Mouse (Mus musculus): ENCODE measurements around the gene Pyroxd2.
"Not testable (repeated sequence)": the region's sequence is repeated elsewhere in the genome, so short reads cannot be mapped to it uniquely, and the experiment has no call there.

Pyroxd2 gene

DNA sequence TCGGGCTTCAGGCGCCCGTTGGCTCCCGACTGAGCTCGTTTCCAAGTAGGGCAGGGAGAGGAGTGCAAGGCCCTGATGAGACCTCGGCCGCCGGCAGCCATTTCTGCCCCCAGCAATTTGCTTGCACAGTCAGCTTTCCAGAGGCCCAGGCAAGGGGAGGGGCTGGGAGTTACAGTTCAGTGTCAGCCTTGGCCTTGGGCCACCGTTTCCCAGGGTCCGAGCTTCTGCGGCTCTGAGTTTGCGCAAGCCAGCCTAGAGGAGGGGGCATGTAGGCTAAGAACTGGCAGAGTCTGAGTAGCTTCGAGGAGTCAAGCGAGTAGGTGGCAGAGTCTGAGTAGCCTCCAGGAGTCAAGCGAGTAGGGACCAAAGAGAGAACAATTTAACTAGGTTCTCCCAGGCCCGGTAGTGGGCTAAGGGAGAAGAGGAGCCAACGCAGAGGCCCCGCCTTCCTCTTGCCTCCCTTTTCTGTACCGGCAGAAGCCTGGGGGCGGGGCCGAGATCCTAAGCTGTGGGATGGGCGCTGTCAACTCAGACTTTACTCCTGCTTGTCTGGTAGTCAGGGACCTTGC, at the start of gene Pyroxd2:
TSS of gene Pyroxd2 (minus strand) at position 413 of the 569 bp plus-strand sequence.
- peak; percentile 71 for DNase-seq

DNA sequence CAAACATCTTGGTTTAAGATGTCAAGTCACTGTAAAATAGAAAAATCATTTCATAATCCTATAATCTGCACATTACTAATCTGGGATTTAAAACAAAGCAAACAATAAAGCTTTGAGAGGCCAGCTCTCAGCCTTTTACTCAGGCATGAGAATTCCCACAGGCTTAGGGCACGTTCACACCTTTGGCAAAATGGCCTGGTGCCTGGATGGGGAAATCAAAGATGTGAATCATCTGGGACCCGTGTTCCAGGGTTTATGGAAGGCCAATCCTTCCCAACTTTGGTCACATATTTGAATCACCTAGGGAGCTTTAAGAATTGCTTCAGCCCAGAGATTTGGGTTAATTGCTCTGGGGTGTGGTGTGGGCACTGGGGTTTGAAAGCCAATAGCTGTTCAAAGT, 45.3 kb upstream of the Pyroxd2 start:
- no peak for DNase-seq

DNA sequence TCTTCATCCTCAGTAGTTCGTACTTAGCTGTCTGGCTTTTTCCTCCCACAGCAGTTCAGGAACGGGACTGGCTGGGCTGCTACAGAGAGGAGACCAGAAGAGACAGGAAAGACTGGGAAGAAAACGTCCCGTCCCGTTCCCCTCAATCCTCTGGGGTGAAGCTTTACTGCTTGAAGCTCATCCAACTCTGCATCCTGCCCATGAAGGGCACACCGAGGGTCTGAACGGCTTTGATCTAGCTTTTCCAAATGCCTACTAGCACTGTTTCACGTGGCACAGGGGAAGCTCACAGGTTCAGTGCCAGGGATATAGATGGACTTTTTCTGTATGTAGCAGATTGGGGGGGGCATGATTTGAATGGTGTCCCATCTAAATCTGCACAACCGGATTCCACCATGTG, 43.2 kb upstream of the Pyroxd2 start:
- DNase-seq: no peak

- peak; percentile 99 for DNase-seq
Measured at GRCm38 (mm10) chr19:42794914-42795613, 42.5 kb upstream of the Pyroxd2 start.

GRCm38 (mm10) chr19:42788311-42788710, 35.7 kb upstream of the Pyroxd2 start:
- DNase-seq: no peak

- no peak for DNase-seq
Measured at GRCm38 (mm10) chr19:42785562-42786220, 33.1 kb upstream of the Pyroxd2 start.

DNA sequence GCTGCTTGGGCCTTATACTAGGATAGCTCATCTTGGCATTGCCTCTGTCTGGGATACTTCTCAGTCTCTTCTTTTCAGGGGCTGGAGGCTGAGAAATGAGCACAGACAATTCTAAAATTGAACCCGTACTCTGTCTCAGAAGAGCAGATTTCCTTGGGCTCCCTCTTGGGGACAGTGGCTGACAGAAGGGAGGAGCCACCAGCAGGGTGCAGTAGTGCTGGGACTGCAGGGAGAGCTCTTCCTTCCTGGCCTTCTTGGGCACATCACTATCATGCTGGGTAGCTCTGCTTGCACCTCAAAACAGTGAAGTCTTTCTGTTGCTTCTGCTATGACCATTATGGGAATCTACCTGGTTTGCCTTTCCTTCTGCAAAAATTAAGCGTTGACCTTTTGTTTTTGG, 32.6 kb upstream of the Pyroxd2 start:
- no peak for DNase-seq

GRCm38 (mm10) chr19:42780156-42780538, 27.6 kb upstream of the Pyroxd2 start:
- not testable (repeated sequence) for DNase-seq

DNA sequence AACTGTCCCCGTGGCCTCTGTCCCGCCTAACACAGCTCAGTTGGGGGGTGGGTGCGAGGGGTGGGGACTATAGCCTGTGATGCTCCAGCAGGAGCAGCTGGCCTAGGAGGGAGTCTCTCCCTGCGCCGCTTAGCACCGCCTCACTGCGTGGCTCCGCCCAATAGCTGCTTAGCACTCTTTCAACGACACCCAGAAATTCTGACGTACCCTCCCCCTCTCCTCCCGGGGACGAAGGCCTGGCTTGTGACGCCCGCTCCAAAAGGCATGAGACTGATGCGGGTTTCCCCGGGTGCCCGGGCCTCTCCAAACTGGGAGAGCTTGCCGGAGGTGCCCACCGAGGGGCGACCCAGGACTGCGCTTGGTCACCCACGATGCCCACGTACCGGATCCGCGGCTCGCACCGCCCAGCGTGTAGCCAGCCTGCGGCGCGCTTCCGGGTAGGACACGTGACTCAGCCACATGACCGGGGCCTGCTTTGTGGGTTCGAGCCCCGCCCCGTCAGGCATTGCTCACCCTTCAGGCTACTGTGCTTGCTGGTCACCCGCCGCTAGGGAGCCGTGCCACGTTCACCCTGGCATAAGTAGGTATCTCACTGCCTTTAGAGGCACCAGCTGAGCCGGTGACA, 27.1 kb upstream of the Pyroxd2 start, which contains the start of gene Hps1:
TSS of gene Hps1 (minus strand) at position 448 of the 625 bp plus-strand sequence.
- peak; percentile 83 for DNase-seq

GRCm38 (mm10) chr19:42777801-42778200, 25.2 kb upstream of the Pyroxd2 start:
- no peak for DNase-seq

DNA sequence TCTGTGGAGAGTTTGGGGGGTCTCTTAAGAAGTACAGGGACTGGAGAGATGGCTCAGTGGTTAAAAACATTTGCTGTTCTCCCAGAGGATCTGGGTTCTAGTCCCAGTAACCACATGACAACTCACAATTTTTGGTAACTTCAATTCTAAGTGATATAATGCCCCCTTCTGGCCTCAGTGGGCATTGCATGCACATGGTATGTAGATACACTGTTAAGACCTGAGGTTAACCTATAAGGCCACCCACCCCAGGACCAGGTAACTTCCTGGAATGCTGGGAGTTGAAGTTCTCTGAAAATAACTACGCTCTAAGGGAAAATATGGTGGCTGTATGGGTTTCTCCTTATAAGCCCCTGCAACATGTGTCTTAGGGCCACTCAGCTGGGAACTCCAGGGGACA, 24.2 kb upstream of the Pyroxd2 start:
- DNase-seq: no peak

DNA sequence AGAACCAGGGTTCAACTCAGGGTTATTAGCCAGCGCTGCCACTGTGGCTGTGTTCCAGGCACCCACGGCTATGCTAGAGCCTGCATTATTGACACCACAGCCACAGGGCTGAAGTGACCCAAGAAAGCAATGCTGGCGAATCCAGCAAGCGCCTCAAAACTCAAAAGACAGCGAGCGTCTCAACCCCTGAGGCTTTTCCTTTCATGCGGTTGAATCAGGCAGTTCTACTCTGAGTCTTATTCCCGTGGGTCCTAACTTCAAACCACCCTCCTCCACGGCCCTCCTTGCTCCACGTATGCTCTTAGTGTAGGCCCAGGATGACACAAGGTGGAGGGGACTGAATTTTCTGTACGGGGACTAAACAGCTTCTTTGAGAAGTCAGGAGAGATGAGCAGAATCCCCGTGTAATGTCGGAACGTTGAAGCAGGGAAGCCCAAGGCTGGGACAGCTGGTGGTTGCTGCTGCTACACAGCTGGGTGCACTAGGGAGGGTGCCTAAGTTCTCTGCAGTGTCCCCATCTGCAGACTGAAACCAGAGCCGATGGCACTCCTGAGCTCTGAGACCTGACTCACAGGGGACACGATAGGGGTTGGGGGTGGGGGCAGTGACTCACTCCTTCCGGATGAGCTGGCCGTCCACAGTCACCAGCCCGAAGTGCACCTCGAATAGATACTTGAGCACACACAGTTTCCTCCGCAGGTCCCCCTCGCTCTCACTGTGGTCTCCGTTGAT, 17.7 kb upstream of the Pyroxd2 start:
- DNase-seq: no peak

DNA sequence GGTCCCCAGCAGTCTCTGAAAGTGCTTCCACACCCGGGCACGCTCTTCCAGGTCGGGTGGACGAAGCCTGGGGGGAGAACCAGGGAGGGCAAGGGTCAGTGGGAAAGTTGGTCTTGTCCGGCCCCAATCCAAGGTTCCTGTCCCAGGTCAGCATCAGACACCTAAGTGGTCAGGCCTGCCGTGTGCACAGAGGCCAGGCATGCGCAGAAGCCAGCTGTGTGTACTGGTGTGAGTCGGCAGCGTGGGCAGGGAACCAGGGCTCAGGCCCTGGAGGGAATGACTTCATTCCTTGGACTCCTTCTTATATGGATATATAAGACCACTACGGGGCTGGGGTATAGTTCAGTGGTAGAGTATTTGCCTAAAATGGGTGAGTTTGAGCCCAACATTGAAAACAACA, 17.1 kb upstream of the Pyroxd2 start:
- DNase-seq: no peak

DNA sequence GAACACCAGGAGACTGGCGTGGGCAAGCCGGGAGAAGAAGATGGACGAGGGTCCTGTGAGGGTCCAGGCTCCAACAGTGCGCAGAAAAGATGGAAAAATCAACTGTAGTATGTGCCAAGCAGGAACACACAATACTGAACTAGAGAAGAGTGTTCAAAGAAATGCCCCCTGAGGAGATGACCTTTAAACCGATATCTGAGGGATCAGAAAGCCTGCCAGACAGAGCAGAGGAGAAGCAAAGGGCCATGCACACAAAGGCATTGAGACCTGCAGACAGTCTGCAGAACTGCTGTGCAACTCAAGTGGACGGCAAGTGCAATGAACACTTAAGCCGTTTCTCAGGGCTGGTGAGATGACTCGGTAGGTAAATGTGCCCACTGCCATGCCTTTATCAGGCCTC, 14.8 kb upstream of the Pyroxd2 start:
- no peak for DNase-seq

DNA sequence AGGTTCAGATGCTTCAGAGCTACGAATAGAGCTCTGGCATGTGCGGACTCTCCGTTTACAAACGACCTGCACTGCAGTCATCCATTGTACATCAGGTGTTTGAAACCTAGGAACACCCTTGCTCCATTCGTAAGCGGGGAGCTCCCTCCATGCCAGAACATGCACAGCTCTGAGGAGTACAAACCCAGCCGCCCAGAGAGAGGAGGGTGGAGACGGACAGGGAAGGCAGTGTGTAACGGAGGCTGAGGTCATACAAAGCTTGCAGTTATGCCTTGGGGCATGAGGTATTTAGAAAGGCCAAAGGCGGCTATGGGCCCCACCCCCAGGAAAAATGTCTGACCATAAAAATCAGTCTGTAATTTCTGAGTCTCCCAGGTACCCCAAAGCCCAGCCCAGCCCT, 11.8 kb upstream of the Pyroxd2 start:
- no peak for DNase-seq

- no peak for DNase-seq
Measured at GRCm38 (mm10) chr19:42756671-42757070, 4.1 kb upstream of the Pyroxd2 start.

GRCm38 (mm10) chr19:42755148-42755870, 2.7 kb upstream of the Pyroxd2 start:
- peak; percentile 51 for DNase-seq

DNA sequence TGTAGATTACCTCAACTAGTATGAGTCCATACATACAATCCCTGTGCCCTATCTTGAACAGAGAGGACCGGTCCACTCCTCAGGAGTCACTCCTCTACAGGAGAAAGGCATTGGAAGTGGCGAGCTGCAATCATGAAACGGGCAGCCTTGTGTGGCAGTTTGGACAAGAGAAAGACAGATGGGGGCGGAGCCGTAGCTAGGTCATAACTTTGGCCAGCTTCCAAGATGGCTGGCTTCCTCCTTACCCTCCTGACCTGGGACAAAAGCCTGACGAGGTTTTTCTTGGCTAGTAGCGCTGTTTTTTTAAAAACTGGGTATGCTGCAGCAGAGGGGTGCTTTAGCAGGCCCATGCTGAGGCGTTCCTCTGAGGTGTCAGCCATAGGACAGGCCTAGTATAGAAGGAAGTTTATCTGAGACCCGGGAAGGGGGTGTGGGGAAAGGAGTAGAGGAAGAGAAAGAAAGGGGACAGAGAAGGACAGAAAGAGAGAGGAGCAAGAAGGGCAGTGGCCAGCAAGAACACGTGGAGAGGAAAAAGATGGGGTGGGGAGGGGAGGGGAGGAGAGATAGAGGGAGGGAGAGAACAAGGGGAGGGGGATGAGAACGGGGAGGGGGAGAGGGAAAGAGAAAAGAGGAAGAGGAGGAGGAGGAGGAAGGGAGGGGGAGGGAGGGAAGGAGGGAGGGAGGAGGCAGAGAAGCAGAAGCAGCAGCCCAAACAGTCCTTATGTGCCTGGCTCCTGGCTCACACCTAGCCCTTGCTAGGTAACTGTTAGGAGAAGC, 754 bp upstream of the Pyroxd2 start:
- no peak for DNase-seq

GRCm38 (mm10) chr19:42750196-42750595, 2.4 kb downstream of the Pyroxd2 start:
- no peak for DNase-seq

- no peak for DNase-seq
Measured at GRCm38 (mm10) chr19:42746702-42747101, 5.9 kb downstream of the Pyroxd2 start.

DNA sequence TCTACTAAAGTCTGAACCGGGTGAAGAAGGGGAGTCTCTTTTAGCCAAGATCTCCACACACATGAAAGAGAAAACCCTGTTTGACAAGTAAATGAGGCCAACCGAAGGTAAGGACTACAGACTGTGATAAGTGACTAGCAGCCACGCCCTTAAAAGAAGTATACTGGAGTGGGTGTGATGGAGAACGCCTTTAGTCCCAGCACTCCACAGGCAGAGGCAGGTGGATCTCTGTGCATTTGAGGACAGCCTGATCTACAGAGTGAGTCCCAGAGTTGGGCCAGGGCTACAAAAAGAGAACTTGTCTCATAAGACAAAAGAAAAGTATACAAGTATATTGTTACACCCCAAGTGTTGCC, 6.7 kb downstream of the Pyroxd2 start:
- DNase-seq: no peak

Measured in right cerebral cortex, postnatal 4 days (tissue).